Mouse (Mus musculus) heart, embryonic 13.5 days (tissue): Measurements from ENCODE around the gene Serinc2. TPM values are rescaled to one million over a fixed set of nuclear protein-coding genes. Genes with fewer than 3 reads are reported as not detected.

Experiments
- ATAC-seq: fragments of 200-750 bp; cut with Nextera tagmentation; 2 replicates; pipeline ENCODE4 v1.8.0; 2017; ENCODE audit warnings: moderate TSS enrichment; ENCODE audit not compliant: insufficient number of reproducible peaks, low FRiP score, low TSS enrichment; ENCODE audit errors: extremely low read depth
- H3K27ac ChIP-seq: fragments of 300-500 bp; sonication (generic); replicated peaks from 2 replicates; pipeline ENCODE4 v1.5.1; 2015; ENCODE audit warnings: moderate library complexity, mild to moderate bottlenecking, inconsistent platforms
- H3K27me3 ChIP-seq: fragments of 300-500 bp; sonication (generic); replicated peaks from 2 replicates; pipeline ENCODE4 v1.6.1; 2015; ENCODE audit warnings: mild to moderate bottlenecking, inconsistent platforms
- H3K36me3 ChIP-seq: fragments of 300-500 bp; sonication (generic); 2 replicates; pipeline ENCODE4 v1.6.1; 2015; ENCODE audit warnings: mild to moderate bottlenecking, inconsistent platforms
- H3K4me1 ChIP-seq: fragments of 300-500 bp; sonication (generic); 2 replicates; pipeline ENCODE4 v1.6.1; 2015; ENCODE audit warnings: inconsistent platforms
- H3K4me2 ChIP-seq: fragments of 300-500 bp; sonication (generic); 2 replicates; pipeline ENCODE4 v1.6.1; 2015; ENCODE audit warnings: inconsistent platforms, mild to moderate bottlenecking, moderate library complexity
- H3K4me3 ChIP-seq: fragments of 300-500 bp; sonication (generic); 2 replicates; pipeline ENCODE4 v1.5.1; 2015; ENCODE audit warnings: moderate library complexity, mild to moderate bottlenecking, inconsistent platforms
- H3K9ac ChIP-seq: fragments of 300-500 bp; sonication (generic); 2 replicates; pipeline ENCODE4 v1.6.1; 2015; ENCODE audit warnings: inconsistent platforms, mild to moderate bottlenecking, moderate library complexity
- H3K9me3 ChIP-seq: fragments of 300-500 bp; sonication (generic); 2 replicates; pipeline ENCODE4 v1.6.1; 2016; ENCODE audit warnings: inconsistent platforms
- WGBS: fragments of 180-500 bp; shearing (Covaris S2); methylation state at CpG from one replicate; pipeline ENCODE4 v1.1.7; 2015; ENCODE audit warnings: mixed read lengths; 5-methylcytosine and 5-hydroxymethylcytosine counted together
- polyA plus RNA-seq: library from polyadenylated mRNA; unstranded; fragments of >200 nt; fragmentation: Nextera tagmentation; extraction: Ambion mirVana; gene quantifications from 2 replicates; pipeline ENCODE4 v1.2.1, GENCODE M21; 2015

Serinc2 gene
- polyA plus RNA-seq, 1 experiment from 2014 or later, result 10.9 TPM

DNA sequence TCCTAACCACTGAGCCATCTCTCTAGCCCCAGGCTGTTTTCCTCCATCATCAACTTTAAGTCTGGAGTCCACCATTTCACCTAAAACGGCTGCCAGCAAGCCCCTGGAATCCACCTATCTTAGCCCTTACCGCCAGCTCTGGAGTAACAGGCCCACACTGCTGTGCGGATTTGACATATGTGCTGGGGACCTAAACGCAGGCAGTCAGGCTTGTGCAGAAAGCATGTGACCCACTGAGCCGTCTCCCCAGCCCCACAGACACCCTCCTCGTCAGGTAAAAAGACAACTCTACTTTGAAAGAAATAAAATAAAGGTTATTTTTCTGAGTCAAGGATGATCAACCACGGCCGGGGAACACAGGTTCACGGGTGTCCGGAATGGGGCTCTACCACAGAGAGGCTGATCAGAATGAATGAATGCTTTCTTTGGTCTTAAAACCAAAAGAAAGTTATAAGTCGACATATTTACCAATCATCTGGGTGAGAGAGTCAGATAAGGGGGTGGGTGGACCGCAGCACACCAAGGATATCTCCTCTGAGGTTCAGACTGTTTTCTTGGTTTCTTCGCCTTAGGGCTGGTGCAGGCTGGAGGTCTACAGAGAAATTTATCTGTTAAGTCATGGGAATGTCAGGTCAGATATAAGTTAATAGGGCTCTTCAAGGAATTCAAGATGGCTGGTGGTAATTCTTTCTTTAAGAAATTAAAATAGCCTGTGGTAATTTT is 17.4 kb upstream of the Serinc2 start:
- WGBS, result 74% methylated on average over 13 of the region's 13 CpGs
- ATAC-seq, result no peak

DNA sequence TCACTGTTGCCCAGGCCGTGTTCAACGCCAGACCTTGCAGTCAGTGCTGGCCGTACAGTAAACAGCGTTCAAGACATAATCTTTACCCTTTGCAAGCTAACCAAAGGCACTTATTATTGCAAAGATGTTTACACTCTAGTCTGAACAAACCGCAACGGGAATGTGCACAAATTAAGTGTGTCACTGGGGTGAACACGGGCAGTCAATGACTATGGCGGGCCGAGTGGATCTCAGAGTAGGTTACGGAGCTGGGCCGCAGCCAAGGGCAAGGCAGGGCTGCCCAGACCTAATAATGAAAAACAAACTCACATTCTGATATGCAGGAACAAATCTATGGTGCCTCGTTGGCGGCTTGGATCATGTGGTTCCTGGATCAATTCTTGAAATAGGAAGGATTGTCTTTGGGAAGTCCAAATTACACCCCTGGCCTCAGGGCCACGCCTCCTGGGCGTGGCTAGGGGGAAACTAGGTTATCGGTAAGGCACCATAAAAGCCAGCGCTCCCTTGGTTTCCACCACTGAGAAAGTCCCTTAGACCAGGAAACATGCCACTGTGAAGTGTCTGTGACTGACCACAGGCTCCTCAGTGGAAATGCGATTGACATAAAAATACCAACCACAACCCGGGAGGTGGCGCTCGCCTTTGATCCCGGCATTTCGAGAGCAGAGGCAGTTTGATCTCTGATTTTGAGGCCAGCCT is 16.2 kb upstream of the Serinc2 start:
- peaks cover 29% of the 10 kb centered on the region for H3K4me1 ChIP-seq
- ATAC-seq, result no peak
- no peaks in the 10 kb centered on the region for H3K9me3 ChIP-seq
- WGBS, result 48% methylated on average over 23 of the region's 23 CpGs
- no peaks in the 10 kb centered on the region for H3K27me3 ChIP-seq
- no peak overlapping the region; the same call in 1 of the 2 replicates for H3K27ac ChIP-seq
- H3K4me3 ChIP-seq, result no peak overlapping the region
- H3K9ac ChIP-seq, result 0 out of 2 replicates have a peak overlapping the region, but pooled peaks have one; percentile 20
- no peaks in the 10 kb centered on the region for H3K36me3 ChIP-seq
- peak overlapping the region; percentile 34; the same call in 1 of the 2 replicates for H3K4me2 ChIP-seq

More for the DNA sequence above, 17.4 kb upstream of the Serinc2 start:
- H3K27me3 ChIP-seq, result no peaks in the 10 kb centered on the region
- peaks cover 29% of the 10 kb centered on the region for H3K4me1 ChIP-seq
- no peak overlapping the region for H3K9ac ChIP-seq
- no peaks in the 10 kb centered on the region for H3K9me3 ChIP-seq
- H3K4me3 ChIP-seq, result no peak overlapping the region
- H3K36me3 ChIP-seq, result no peaks in the 10 kb centered on the region
- no peak overlapping the region for H3K27ac ChIP-seq
- H3K4me2 ChIP-seq, result no peak overlapping the region

DNA sequence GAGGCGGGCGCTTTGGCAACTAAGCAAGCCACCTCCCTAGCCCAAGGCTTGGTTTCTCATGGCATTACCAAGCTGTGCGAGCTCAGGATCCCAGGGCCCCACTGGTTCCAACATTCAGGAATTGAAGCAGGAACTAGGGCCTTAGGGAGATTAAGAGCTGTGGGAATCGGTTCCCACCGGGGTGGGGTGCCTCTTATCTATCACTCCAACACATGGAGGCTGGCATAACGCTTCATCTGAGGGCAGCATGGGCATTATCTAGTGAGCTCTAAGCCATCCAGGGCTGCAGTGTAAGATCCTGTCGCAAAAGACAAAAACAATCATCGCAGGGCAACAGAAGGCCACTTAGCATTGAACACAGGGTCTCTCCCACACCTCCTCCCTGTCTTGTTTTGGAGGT is 15.5 kb upstream of the Serinc2 start:
- Histone ChIP-seq H3K4me3 (no peak overlapping the region), H3K4me2 (no peak overlapping the region), H3K27me3 (no peaks in the 10 kb centered on the region), H3K9me3 (no peaks in the 10 kb centered on the region), H3K36me3 (no peaks in the 10 kb centered on the region), H3K27ac (no peak overlapping the region), H3K4me1 (peaks cover 23% of the 10 kb centered on the region), H3K9ac (no peak overlapping the region)
- ATAC-seq, result no peak
- 68% methylated on average over 8 of the region's 8 CpGs for WGBS

DNA sequence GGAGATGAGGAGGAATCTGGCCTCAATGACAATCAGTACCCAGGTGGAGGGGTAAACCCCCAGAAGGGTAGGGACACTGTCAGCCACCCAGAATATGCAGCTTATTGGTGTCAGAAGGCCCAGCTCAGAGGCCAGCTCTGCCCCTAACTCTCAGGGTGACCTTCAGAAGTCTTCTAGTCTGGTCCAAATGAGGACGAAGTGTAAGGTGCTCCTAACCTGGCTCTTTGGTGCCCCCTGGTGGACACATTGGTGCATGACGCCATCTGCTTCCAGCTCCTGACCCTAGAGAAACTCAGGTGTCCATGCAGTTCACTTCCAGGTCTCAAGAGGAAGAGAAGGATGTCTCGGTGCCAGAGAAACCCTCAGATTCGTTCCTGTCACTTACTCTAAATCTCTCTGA is 13.3 kb upstream of the Serinc2 start:
- 2% methylated on average over 4 of the region's 4 CpGs for WGBS
- Histone ChIP-seq H3K4me2 (no peak overlapping the region), H3K27ac (no peak overlapping the region), H3K4me3 (no peak overlapping the region), H3K9me3 (no peaks in the 10 kb centered on the region), H3K36me3 (no peaks in the 10 kb centered on the region), H3K27me3 (0 out of 2 replicates have a peak, but pooled peaks cover 5% of the 10 kb centered on the region), H3K4me1 (peaks cover 14% of the 10 kb centered on the region), H3K9ac (no peak overlapping the region)
- ATAC-seq, result peak; percentile 43; the same call in 1 of the 2 replicates

DNA sequence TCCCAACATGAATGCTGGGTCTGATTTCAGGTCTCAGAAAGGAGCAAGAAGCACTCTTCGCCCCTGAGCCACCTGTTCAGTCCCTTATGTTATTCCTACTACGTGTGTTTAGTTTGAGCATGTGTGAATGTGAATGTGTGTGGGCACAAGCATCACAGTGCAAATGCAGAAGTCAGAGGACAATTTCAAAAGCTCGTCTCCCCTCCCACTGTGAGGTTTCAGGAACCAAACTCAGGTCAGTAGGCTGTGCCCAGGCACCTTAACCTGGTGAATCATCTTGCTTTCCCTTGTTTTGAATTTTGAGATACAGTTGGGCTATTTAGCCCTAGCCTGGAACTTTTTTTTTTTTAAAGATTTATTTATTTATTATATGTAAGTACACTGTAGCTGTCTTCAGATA is 10.8 kb upstream of the Serinc2 start:
- Histone ChIP-seq H3K4me1 (no peaks in the 10 kb centered on the region), H3K9ac (no peak overlapping the region)
- ATAC-seq, result no peak

DNA sequence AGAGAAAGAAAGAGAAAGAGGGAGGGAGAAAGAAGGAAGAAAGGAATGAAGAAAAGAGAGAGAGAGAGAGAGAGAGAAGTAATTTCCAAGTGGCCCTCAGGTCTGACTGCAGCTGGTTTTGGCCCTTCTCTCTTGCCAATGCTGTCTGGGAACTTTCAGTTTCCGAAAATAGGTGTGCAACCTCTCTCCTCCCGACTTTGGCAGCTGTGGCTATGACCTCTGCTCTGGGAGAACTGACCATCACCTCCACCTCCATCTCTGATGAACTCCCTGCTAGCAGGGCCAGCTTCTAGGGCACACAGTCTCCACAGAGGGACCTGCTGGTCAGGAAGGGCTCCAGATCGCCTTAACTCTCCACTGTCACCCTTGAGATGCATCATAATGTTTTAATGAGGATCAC is 7.5 kb upstream of the Serinc2 start:
- 33% methylated on average over 3 of the region's 3 CpGs for WGBS
- no peak for ATAC-seq
- H3K36me3 ChIP-seq, result no peaks in the 10 kb centered on the region
- H3K9ac ChIP-seq, result no peak overlapping the region
- H3K4me2 ChIP-seq, result no peak overlapping the region
- H3K9me3 ChIP-seq, result no peaks in the 10 kb centered on the region
- no peak overlapping the region for H3K27ac ChIP-seq
- no peak overlapping the region for H3K4me3 ChIP-seq
- H3K4me1 ChIP-seq, result no peaks in the 10 kb centered on the region
- peaks cover 49% of the 10 kb centered on the region for H3K27me3 ChIP-seq

More for the DNA sequence above, 10.8 kb upstream of the Serinc2 start:
- H3K9me3 ChIP-seq, result no peaks in the 10 kb centered on the region
- no peaks in the 10 kb centered on the region for H3K36me3 ChIP-seq
- H3K27me3 ChIP-seq, result peaks cover 22% of the 10 kb centered on the region
- H3K4me2 ChIP-seq, result no peak overlapping the region
- H3K27ac ChIP-seq, result no peak overlapping the region
- no peak overlapping the region for H3K4me3 ChIP-seq
- WGBS, result 71% methylated on average over 3 of the region's 3 CpGs

DNA sequence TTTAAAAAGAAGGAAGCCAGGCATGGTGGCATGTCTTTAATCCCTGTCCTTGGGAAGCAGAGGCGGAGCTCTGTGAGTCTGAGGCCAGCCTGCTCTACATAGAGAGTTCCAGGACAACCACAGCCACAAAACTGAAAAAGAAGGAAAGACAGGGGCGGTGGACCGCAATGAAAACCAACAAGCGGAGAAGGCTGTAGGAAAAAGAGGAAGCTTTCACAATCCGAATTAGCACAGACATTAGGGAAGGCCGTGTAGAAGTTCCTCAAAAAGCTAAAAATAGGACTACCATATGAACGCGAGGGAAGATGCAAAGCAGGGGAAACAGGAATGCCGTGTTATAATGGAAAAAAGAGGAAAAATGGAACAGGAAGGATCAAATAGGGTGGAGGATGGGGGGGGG is 4.8 kb upstream of the Serinc2 start:
- WGBS, result 72% methylated on average over 9 of the region's 9 CpGs
- no peak overlapping the region for H3K9ac ChIP-seq
- H3K36me3 ChIP-seq, result no peaks in the 10 kb centered on the region
- H3K27ac ChIP-seq, result no peak overlapping the region
- H3K4me1 ChIP-seq, result no peaks in the 10 kb centered on the region
- H3K4me2 ChIP-seq, result no peak overlapping the region
- ATAC-seq, result no peak
- peaks cover 71% of the 10 kb centered on the region for H3K27me3 ChIP-seq
- H3K4me3 ChIP-seq, result no peak overlapping the region
- no peaks in the 10 kb centered on the region for H3K9me3 ChIP-seq

DNA sequence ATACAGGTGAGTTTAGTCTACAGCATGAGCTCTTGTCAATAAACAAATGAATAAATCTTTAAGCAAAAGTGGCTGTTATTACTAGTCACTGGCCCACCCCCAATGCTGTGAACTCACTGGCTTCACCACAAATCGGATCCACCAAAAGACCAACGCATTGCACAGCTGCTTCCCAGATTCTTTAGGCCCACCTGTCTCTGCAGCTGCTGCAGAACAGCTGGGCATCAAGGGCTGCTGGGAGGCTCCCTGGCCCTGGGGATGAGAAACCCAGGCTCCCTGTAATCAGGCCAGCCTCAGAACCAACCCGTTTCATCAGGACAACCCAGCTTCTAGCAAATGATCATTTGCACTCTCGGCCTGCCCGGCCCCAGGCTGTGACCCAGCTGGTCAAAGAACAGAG is 3.9 kb upstream of the Serinc2 start:
- Histone ChIP-seq H3K4me3 (no peak overlapping the region), H3K27me3 (peaks cover 78% of the 10 kb centered on the region), H3K9ac (no peak overlapping the region), H3K36me3 (no peaks in the 10 kb centered on the region), H3K4me1 (no peaks in the 10 kb centered on the region), H3K27ac (no peak overlapping the region), H3K4me2 (no peak overlapping the region), H3K9me3 (no peaks in the 10 kb centered on the region)
- ATAC-seq, result no peak
- WGBS, result 67% methylated on average over 5 of the region's 5 CpGs

DNA sequence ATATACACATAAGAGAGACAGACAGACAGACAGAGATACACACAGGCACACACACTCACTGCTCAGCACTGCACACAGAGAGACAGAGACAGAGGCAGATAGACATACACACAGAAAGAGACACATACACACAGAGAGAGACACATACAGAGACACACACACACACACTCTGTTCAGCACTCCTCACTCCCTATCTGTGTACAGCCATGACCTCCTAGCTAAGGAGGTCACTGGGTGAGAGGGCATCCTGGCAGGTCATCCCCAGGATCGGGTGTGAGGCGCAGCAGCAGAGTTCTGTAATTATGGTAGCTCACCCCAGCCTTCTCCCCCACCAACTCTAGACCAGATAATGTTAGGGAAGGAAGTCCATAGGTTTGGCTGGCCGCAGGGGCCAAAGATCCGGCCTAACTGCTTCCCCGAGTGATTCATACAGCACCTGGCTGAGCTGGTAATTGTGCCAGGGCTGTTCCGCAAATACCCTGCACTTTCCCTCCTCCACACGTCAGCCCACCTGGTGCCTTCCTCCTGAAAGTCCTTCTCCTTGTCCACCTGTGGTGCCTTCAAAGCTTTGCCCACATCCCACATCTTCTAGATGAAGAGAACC is 2.3 kb downstream of the Serinc2 start:
- ATAC-seq, result no peak
- Histone ChIP-seq H3K4me1 (peaks cover 23% of the 10 kb centered on the region), H3K4me2 (no peak overlapping the region), H3K4me3 (no peak overlapping the region), H3K9me3 (no peaks in the 10 kb centered on the region), H3K9ac (no peak overlapping the region), H3K27ac (no peak overlapping the region), H3K36me3 (no peaks in the 10 kb centered on the region), H3K27me3 (peaks cover 95% of the 10 kb centered on the region)
- 55% methylated on average over 7 of the region's 7 CpGs for WGBS

DNA sequence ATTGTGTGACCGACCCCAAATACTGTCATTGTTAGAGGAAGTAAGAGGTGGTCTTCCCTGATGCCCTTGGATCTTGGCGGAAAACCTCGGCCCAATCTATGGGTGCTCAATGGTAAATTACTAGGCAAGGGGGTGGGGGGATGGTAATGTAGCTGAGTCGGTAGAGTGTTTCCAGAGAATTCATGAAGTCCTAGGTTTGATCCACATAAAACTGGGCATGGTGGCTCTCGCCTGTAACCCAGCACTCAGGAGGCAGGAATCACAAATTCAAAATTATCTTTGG is 3.2 kb downstream of the Serinc2 start:
- H3K4me2 ChIP-seq, result peak overlapping the region; percentile 94
- H3K27ac ChIP-seq, result no peak overlapping the region
- peaks cover 23% of the 10 kb centered on the region for H3K4me1 ChIP-seq
- no peaks in the 10 kb centered on the region for H3K9me3 ChIP-seq
- H3K9ac ChIP-seq, result peak overlapping the region; percentile 83; the same call in 1 of the 2 replicates
- whole genome bisulfite sequencing, result 45% methylated on average over 5 of the region's 5 CpGs
- ATAC-seq, result no peak
- no peaks in the 10 kb centered on the region for H3K36me3 ChIP-seq
- H3K27me3 ChIP-seq, result peaks cover 95% of the 10 kb centered on the region
- H3K4me3 ChIP-seq, result peak overlapping the region; percentile 66; the same call in 1 of the 2 replicates

DNA sequence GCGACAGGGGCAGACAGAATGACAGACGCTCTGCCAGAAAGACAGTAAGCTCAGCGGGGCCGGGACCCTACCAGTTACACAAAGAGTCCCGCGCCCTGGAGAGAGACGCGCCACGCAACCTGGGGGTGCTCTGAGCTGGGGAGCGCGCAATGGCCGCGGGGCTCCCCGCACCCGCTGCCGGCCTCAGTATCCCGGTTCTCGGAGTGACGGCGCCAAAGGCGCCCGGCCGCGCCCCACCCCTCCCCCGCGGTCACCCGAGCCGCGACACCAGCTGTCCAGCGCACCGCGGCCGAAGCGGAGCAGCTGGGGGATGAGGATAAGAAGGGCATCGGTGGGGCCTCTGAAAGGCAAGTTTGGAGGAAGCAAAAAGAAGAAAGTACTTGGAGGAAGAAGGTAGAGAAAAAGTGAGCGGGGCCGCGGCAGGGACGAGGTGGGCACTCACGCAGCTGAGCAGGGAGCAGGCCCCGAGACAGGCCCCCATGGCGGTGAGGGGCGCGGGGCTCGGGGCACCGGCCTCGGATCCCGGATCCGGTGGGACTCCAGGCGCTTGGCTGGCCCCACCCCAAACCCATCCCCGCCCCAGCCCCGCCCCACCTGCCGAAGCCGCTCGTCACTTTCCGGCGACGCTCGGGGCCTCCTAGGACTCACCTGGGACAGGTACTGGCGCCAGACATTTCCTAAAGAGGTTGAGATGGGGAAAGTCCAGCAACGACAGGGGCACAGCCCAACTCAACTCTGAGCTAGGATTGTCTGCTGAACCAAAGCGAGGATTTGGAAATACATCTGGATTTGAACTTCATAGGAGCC is 3.8 kb downstream of the Serinc2 start:
- peak overlapping the region; percentile 66 for H3K4me3 ChIP-seq
- peaks cover 93% of the 10 kb centered on the region for H3K27me3 ChIP-seq
- no peak overlapping the region for H3K27ac ChIP-seq
- no peak for ATAC-seq
- WGBS, result 1% methylated on average over 62 of the region's 62 CpGs
- H3K9ac ChIP-seq, result peak overlapping the region; percentile 83
- H3K36me3 ChIP-seq, result no peaks in the 10 kb centered on the region
- no peaks in the 10 kb centered on the region for H3K9me3 ChIP-seq
- peaks cover 23% of the 10 kb centered on the region for H3K4me1 ChIP-seq
- peak overlapping the region; percentile 94 for H3K4me2 ChIP-seq
